Mouse (Mus musculus) lung, adult 2 months (tissue): ENCODE data around the gene Eml2. TPM values are rescaled to one million over a fixed set of nuclear protein-coding genes. Genes with fewer than 3 reads are reported as not detected.

Source experiments
- DNase-seq: peaks from one replicate; pipeline ENCODE4 v3.0.0; 2022
- H3K4me1 ChIP-seq: fragments of 200-500 bp; 2 replicates; pipeline ENCODE4 v1.6.1; 2011; ENCODE audit warnings: low read length; ENCODE audit not compliant: control insufficient read depth, insufficient read depth
- H3K4me3 ChIP-seq: fragments of 200-500 bp; replicated peaks from 2 replicates; pipeline ENCODE3; 2011; ENCODE audit warnings: low read depth, mild to moderate bottlenecking, control low read depth, low read length; ENCODE audit errors: extremely low read depth
- CTCF ChIP-seq: fragments of 200-500 bp; IDR thresholded peaks from 2 replicates; pipeline ENCODE4 v1.5.1; 2011; ENCODE audit warnings: mild to moderate bottlenecking, low read length, control low read depth; ENCODE audit not compliant: insufficient read depth
- POLR2A ChIP-seq: fragments of 200-500 bp; IDR thresholded peaks from 2 replicates; pipeline ENCODE4 v1.6.1; 2011; ENCODE audit warnings: low read depth, mild to moderate bottlenecking, control low read depth, low read length, borderline replicate concordance; ENCODE audit errors: extremely low read depth
- WGBS: fragments of 180-500 bp; shearing (Covaris S2); methylation state at CpG from one replicate; pipeline ENCODE4 v1.1.7; 2018; 5-methylcytosine and 5-hydroxymethylcytosine counted together
- polyA plus RNA-seq: library from polyadenylated mRNA; depleted of rRNA; stranded (reverse); fragments of >200 nt; gene quantifications from 2 replicates; pipeline ENCODE4 v1.2.3, GENCODE M21; 2012

The Eml2 gene
- polyA plus RNA-seq, 1 experiment, result 81.5 TPM

DNA sequence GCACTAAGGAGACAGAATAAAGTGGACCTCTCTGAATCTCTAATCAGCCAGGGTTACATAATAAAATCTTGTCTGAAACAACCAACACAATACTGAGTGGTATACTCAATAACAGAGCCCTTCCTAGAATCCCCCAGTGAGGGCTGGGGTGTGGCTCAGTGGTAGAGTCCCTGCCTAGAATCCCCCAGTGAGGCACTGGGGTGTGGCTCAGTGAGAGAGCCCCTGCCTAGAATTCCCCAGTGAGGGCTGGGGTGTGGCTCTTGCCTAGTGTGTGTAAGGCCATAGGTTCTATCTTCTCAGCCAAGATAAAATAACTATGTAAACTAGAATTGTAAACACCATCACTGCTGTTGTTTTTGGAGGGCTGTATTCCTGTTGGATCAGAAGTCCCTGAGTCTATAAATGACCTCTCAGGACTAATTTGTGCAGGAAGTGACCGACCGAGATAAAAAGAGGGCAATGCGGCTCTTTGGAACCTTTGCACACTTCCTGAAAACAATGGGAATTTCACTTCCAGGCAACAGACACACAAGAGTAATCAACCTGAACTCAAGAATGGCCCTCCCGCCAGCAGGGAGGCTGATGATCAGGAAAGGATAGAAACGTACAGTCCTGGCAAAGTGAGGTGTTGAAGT lies 34.9 kb downstream of the Eml2 start:
- Histone ChIP-seq H3K4me3 (no peak overlapping the region), H3K4me1 (peaks cover 4% of the 10 kb centered on the region)
- WGBS, result 46% methylated on average over 5 of the region's 5 CpGs
- DNase-seq, result no peak
- TF ChIP-seq CTCF, result no peak
- no peak for TF ChIP-seq POLR2A

DNA sequence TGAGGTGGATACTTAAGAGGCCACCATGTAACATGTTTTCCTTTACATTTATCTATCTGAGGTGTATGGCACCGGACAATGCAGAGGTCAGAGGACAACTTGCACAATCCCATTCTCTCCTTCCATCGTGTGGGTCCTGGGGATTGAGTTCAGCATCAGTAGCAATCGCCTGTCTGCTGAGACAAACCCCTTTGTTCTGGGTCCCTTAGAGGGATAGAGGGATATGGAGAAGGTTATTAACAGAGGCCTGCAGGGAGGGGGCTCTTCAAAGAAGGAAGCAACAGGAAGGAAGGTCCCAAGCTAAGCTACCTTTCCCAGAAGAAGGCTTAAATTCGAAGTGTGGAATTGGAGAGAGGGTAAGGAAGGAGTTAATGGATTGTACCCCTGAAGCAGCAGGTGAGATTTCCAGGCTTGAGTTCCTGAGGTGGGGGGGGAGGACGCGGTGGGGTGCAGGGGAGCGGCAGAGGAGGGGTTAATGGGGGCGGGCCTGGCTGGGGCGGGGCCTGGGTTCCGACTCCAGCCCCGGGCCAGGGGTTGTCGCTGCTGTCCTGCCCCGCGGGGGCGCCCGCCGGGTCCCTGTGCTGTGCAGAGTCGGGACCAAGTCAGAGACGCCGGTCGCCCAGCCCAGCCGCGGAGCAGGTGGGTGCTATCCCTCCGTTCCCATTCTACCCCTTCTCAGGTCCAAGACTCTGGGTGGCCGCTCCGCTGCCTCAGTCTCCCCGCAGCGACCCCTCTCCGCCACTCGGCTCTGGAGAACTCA lies 36.0 kb downstream of the Eml2 start, which contains the start of gene Gpr4:
Gene Gpr4 (plus strand): TSS at position 543 of the 760 bp plus-strand sequence.
- no peak for TF ChIP-seq CTCF
- peak; percentile 35; the same call in 1 of the 2 replicates for TF ChIP-seq POLR2A
- no peak for DNase-seq
- Histone ChIP-seq H3K4me1 (peaks cover 4% of the 10 kb centered on the region), H3K4me3 (peak within 1 kb of the TSS; percentile 75)
- 5% methylated on average over 26 of the region's 30 CpGs for WGBS

DNA sequence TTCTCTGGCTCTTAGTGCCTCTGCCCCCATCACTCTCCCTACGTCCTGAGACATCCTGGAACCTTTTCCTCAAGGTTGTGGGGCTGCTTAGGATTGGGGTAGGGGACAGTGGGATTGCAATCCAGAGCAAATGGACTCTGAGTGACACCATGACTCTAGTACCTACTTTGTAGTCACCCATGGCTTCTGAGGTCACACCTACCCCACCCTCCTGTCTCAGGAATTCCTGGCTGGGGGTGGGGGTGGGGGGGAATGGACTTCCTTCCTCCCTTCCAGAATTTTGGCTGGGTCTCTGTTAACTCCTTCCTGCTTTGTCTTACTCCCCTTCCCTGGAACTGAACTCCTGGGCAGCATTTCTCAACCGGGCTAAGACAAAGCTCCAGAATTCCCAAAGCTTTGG lies 37.2 kb downstream of the Eml2 start:
- H3K4me1 ChIP-seq, result peaks cover 4% of the 10 kb centered on the region
- H3K4me3 ChIP-seq, result no peak overlapping the region
- no peak for DNase-seq
- TF ChIP-seq CTCF, result no peak
- TF ChIP-seq POLR2A, result no peak
- WGBS, result 42% methylated on average over 2 of the region's 2 CpGs

GRCm38 (mm10) chr7:19214369-19214768 lies 38.1 kb downstream of the Eml2 start:
- no peak for DNase-seq
- H3K4me1 ChIP-seq, result peaks cover 4% of the 10 kb centered on the region
- 38% methylated on average over 7 of the region's 7 CpGs for WGBS
- TF ChIP-seq POLR2A (no peak), CTCF (no peak)
- H3K4me3 ChIP-seq, result no peak overlapping the region

DNA sequence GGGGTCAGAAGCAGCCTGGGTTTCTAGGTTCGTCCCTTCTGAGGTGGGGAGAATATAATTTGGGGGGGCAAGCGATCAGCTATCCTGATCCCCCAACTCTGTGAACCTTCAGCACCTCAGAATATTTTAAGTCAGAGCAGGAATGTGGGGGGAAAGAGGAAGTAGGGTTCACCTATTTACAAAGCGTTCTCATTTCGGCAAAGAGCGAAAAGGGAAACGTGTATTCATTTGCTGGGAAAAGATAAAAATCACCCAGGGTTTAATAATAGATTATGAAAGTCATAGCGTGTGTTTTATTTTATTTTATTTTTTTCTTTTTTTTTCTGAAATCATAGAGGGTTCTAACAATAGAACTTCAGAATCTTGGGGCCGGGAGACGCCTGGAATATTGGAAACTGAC lies 38.7 kb downstream of the Eml2 start:
- no peak for TF ChIP-seq POLR2A
- TF ChIP-seq CTCF, result no peak
- DNase-seq, result no peak

DNA sequence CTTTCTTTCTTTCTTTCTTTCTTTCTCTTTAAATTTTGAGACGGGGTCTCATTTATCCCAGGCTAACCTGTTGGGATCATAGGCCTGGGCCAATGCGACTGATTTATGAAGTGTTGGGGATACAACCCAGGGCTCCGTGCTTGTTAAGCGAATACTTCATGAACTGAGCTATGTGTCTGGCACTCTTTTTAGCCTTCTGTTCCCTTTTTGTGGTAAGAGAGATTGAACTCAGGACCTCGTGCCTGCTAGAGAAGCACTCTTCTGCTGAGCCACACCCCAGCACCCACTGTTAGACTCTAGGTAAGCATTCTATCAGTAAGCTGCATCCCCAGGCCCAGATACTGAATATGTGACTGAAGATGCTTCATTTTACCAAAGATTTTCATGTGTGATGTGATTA lies 41.3 kb downstream of the Eml2 start:
- Histone ChIP-seq H3K4me1 (no peaks in the 10 kb centered on the region; the same call in 1 of the 2 replicates), H3K4me3 (no peak overlapping the region)
- TF ChIP-seq CTCF (no peak), POLR2A (no peak)
- 44% methylated on average over 5 of the region's 5 CpGs for WGBS
- no peak for DNase-seq

More for the DNA sequence above, 38.7 kb downstream of the Eml2 start:
- WGBS, result 41% methylated on average over 9 of the region's 9 CpGs
- Histone ChIP-seq H3K4me1 (peaks cover 4% of the 10 kb centered on the region), H3K4me3 (no peak overlapping the region)

DNA sequence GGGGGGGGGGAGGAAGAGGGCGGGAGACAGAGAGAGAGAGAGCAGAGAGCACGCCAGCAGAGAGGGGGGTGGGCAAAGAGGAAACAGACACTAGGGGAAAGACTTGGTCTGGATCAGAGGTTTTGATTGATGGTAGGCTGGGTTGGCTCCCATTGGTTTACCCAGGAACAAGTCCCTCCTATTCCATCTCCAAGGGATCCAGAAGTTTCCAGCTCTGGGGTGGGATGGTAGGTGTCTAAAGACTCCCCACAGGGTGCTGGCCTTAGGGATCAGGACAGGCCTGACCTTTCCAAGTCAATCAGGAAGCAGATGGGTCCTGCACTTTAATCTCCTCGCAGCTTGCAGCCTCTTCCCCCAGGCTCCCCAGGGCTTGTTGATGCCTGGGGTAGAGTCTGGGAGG lies 41.7 kb downstream of the Eml2 start:
- WGBS, result 7% methylated on average over 3 of the region's 3 CpGs
- Histone ChIP-seq H3K4me3 (no peak overlapping the region), H3K4me1 (no peaks in the 10 kb centered on the region)
- TF ChIP-seq POLR2A (no peak), CTCF (no peak)
- DNase-seq, result no peak

- no peaks in the 10 kb centered on the region for H3K4me1 ChIP-seq
- DNase-seq, result no peak
- TF ChIP-seq CTCF, result no peak
- no peak for TF ChIP-seq POLR2A
- no peak overlapping the region for H3K4me3 ChIP-seq
- WGBS, result 67% methylated on average over 3 of the region's 3 CpGs
Measured at GRCm38 (mm10) chr7:19220061-19220460, 43.8 kb downstream of the Eml2 start.

DNA sequence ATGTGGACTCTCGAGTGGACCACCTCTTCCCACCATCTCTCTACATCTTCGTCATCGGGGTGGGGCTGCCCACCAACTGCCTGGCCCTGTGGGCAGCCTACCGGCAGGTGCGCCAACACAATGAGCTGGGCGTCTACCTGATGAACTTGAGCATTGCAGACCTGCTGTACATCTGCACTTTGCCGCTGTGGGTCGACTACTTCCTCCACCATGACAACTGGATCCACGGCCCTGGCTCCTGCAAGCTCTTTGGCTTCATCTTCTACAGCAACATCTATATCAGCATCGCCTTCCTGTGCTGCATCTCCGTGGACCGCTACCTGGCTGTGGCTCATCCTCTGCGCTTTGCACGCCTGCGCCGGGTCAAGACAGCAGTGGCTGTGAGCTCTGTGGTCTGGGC lies 46.0 kb downstream of the Eml2 start:
- TF ChIP-seq CTCF (no peak), POLR2A (no peak)
- 90% methylated on average over 16 of the region's 16 CpGs for WGBS

DNA sequence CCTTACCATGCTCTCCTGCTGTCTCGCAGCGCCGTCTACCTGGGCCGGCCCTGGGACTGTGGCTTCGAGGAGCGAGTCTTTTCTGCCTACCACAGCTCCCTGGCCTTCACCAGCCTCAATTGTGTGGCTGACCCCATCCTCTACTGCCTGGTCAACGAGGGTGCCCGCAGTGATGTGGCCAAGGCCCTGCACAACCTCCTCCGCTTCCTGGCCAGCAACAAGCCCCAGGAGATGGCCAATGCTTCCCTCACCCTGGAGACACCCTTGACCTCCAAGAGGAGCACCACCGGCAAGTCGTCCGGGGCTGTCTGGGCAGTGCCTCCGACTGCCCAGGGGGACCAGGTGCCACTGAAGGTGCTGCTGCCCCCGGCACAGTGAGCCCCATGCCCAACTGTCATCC lies 46.7 kb downstream of the Eml2 start:
- no peak for DNase-seq
- Histone ChIP-seq H3K4me1 (peaks cover 4% of the 10 kb centered on the region; the same call in 1 of the 2 replicates), H3K4me3 (no peak overlapping the region)
- whole genome bisulfite sequencing, result 81% methylated on average over 14 of the region's 14 CpGs
- no peak for TF ChIP-seq POLR2A
- TF ChIP-seq CTCF, result no peak

More for the DNA sequence above, 46.0 kb downstream of the Eml2 start:
- Histone ChIP-seq H3K4me1 (peaks cover 4% of the 10 kb centered on the region; the same call in 1 of the 2 replicates), H3K4me3 (no peak overlapping the region)
- no peak for DNase-seq
